Mouse (Mus musculus): ENCODE measurements at regions not wholly inside any gene's neighbourhood (a gene's known extent, or its start where the extent isn't known, plus 50 kb on each side); places are given as distances from the start of the nearest gene placed in this dataset.

- TF ChIP-seq CTCF (IDR thresholded peaks at IDR 0.05; ENCODE audit: low read depth) (no peak), EP300 (optimal IDR thresholded peaks at IDR 0.05) (no peak)
Measured at GRCm38 (mm10) chr19:59784401-59785046, 158.9 kb downstream of the Rab11fip2 start.

Data from stomach, postnatal 0 days (tissue).